Mouse (Mus musculus) midbrain, postnatal 0 days (tissue): ENCODE data around the gene Mns1. TPM values are rescaled to one million over a fixed set of nuclear protein-coding genes. Genes with fewer than 3 reads are reported as not detected.
A peak's percentile ranks its signal among the peaks of the same experiment; 100 is the strongest.

Experiments used
- ATAC-seq: fragments of 200-750 bp; cut with Nextera tagmentation; 2 replicates; pipeline ENCODE4 v1.8.0; 2017; ENCODE audit warnings: moderate number of reproducible peaks, mild to moderate bottlenecking, moderate TSS enrichment, moderate library complexity; ENCODE audit not compliant: low FRiP score
- DNase-seq: peaks from one replicate; pipeline ENCODE4 v3.0.0-alpha.2; 2015; ENCODE audit warnings: low spot score
- H3K27ac ChIP-seq: fragments of 300-500 bp; sonication (generic); 2 replicates; pipeline ENCODE4 v1.5.1; 2014; ENCODE audit warnings: low read depth, mild to moderate bottlenecking, low read length, mixed read lengths
- H3K27me3 ChIP-seq: fragments of 300-500 bp; sonication (generic); 2 replicates; pipeline ENCODE4 v1.6.1; 2014; ENCODE audit warnings: low read length, control low read depth, mixed read lengths; ENCODE audit not compliant: insufficient read depth
- H3K36me3 ChIP-seq: fragments of 300-500 bp; sonication (generic); 2 replicates; pipeline ENCODE4 v1.6.1; 2014; ENCODE audit warnings: low read length, control low read depth, mixed read lengths; ENCODE audit not compliant: insufficient read depth
- H3K4me1 ChIP-seq: fragments of 300-500 bp; sonication (generic); 2 replicates; pipeline ENCODE4 v1.6.1; 2014; ENCODE audit warnings: mild to moderate bottlenecking, control low read depth, antibody characterized with exemption, low read length, mixed read lengths; ENCODE audit not compliant: insufficient read depth
- H3K4me2 ChIP-seq: fragments of 300-500 bp; sonication (generic); 2 replicates; pipeline ENCODE4 v1.6.1; 2014; ENCODE audit warnings: low read depth, mild to moderate bottlenecking, low read length, mixed read lengths; ENCODE audit not compliant: poor library complexity, severe bottlenecking
- H3K4me3 ChIP-seq: fragments of 300-500 bp; sonication (generic); 2 replicates; pipeline ENCODE4 v1.5.1; 2014; ENCODE audit warnings: low read depth, mild to moderate bottlenecking, low read length, moderate library complexity
- H3K9ac ChIP-seq: fragments of 300-500 bp; sonication (generic); replicated peaks from 2 replicates; pipeline ENCODE4 v1.6.1; 2014; ENCODE audit warnings: mild to moderate bottlenecking, low read length, moderate library complexity, mixed read lengths; ENCODE audit not compliant: poor library complexity, severe bottlenecking
- H3K9me3 ChIP-seq: fragments of 300-500 bp; sonication (generic); 2 replicates; pipeline ENCODE4 v1.6.1; 2016; ENCODE audit warnings: low read length, control low read depth
- CTCF ChIP-seq: IDR thresholded peaks from 2 replicates; pipeline ENCODE4 v1.5.1; 2016; ENCODE audit warnings: antibody characterized with exemption, mild to moderate bottlenecking
- WGBS: fragments of 180-500 bp; shearing (Covaris S2); extraction: QIAGEN DNeasy Blood & Tissue Kit; methylation state at CpG from one replicate; pipeline ENCODE4 v1.1.7; 2014; 5-methylcytosine and 5-hydroxymethylcytosine counted together
- polyA plus RNA-seq: library from polyadenylated mRNA; unstranded; fragments of >200 nt; fragmentation: Nextera tagmentation; extraction: Ambion mirVana; gene quantifications from 2 replicates; pipeline ENCODE4 v1.2.1, GENCODE M21; 2015
- total RNA-seq: library from RNA; depleted of rRNA; stranded (reverse); fragments of >200 nt; gene quantifications from 2 replicates; pipeline ENCODE4 v1.2.3, GENCODE M21; 2014

Gene Mns1
- total and polyA plus RNA-seq, 2 experiments from 2014 or later, result 3.1 TPM

- Histone ChIP-seq H3K4me3 (no peak overlapping the region), H3K36me3 (peaks cover 11% of the 10 kb centered on the region; the same call in 1 of the 2 replicates), H3K9me3 (no peaks in the 10 kb centered on the region), H3K27me3 (no peaks in the 10 kb centered on the region), H3K9ac (no peak overlapping the region), H3K4me2 (no peak overlapping the region), H3K27ac (no peak overlapping the region), H3K4me1 (no peaks in the 10 kb centered on the region)
- 63% methylated on average over 11 of the region's 11 CpGs for WGBS
- peak; percentile 68 for TF ChIP-seq CTCF
- DNase-seq (peak; percentile 26), ATAC-seq (no peak)
Observed at GRCm38 (mm10) chr9:72467551-72468407, 30.0 kb downstream of the Mns1 start.

- WGBS, result 96% methylated on average over 10 of the region's 10 CpGs
- no peaks in the 10 kb centered on the region for H3K4me1 ChIP-seq
- H3K9me3 ChIP-seq, result no peaks in the 10 kb centered on the region
- H3K9ac ChIP-seq, result no peak overlapping the region
- H3K27ac ChIP-seq, result no peak overlapping the region
- H3K4me2 ChIP-seq, result no peak overlapping the region
- no peaks in the 10 kb centered on the region for H3K27me3 ChIP-seq
- H3K36me3 ChIP-seq, result peaks cover 11% of the 10 kb centered on the region; the same call in 1 of the 2 replicates
- no peak overlapping the region for H3K4me3 ChIP-seq
- ATAC-seq, result no peak
- no peak for TF ChIP-seq CTCF
- no peak for DNase-seq
Observed at GRCm38 (mm10) chr9:72468616-72469015, 30.8 kb downstream of the Mns1 start.

GRCm38 (mm10) chr9:72469851-72470250 lies 32.0 kb downstream of the Mns1 start:
- 94% methylated on average over 1 of the region's 1 CpGs for WGBS

DNA sequence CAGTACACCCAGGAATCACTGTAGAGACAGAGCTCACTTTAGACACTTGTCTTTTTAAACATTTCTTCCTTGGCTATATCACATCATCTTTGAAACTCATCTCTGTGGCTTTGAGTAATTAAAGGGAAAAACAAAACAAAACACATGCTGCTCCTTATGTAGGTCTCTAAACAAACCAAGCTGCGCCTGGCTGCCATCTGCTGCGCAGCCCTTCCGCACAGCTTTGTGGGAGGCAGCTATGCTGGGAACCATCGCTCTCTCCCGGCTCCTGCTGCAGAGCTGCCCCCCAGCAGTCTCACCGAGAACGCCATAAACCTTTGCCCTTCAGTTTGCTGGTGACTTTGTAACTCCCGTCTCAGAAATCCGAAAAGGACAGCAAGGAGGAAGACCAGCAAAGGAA lies 37.7 kb downstream of the Mns1 start:
- no peaks in the 10 kb centered on the region for H3K4me1 ChIP-seq
- H3K4me2 ChIP-seq, result no peak overlapping the region
- H3K27ac ChIP-seq, result no peak overlapping the region
- H3K9me3 ChIP-seq, result no peaks in the 10 kb centered on the region
- H3K27me3 ChIP-seq, result no peaks in the 10 kb centered on the region
- H3K9ac ChIP-seq, result no peak overlapping the region
- 94% methylated on average over 9 of the region's 9 CpGs for WGBS
- DNase-seq (no peak), ATAC-seq (no peak)
- TF ChIP-seq CTCF, result no peak
- peaks cover 21% of the 10 kb centered on the region; the same call in 1 of the 2 replicates for H3K36me3 ChIP-seq
- H3K4me3 ChIP-seq, result no peak overlapping the region

More at GRCm38 (mm10) chr9:72469851-72470250, 32.0 kb downstream of the Mns1 start:
- Histone ChIP-seq H3K27ac (no peak overlapping the region), H3K4me2 (no peak overlapping the region), H3K4me3 (no peak overlapping the region), H3K27me3 (no peaks in the 10 kb centered on the region), H3K9ac (no peak overlapping the region), H3K4me1 (no peaks in the 10 kb centered on the region), H3K9me3 (no peaks in the 10 kb centered on the region), H3K36me3 (peaks cover 7% of the 10 kb centered on the region; the same call in 1 of the 2 replicates)
- no peak for ATAC-seq
- no peak for DNase-seq
- TF ChIP-seq CTCF, result no peak

- no peaks in the 10 kb centered on the region for H3K9me3 ChIP-seq
- no peaks in the 10 kb centered on the region for H3K4me1 ChIP-seq
- DNase-seq, result no peak
- WGBS, result 82% methylated on average over 6 of the region's 6 CpGs
- no peak overlapping the region for H3K4me2 ChIP-seq
- ATAC-seq, result no peak
- no peak overlapping the region for H3K27ac ChIP-seq
- H3K9ac ChIP-seq, result no peak overlapping the region
- no peak for TF ChIP-seq CTCF
- no peak overlapping the region for H3K4me3 ChIP-seq
- H3K36me3 ChIP-seq, result peaks cover 18% of the 10 kb centered on the region; the same call in 1 of the 2 replicates
- no peaks in the 10 kb centered on the region for H3K27me3 ChIP-seq
Observed at GRCm38 (mm10) chr9:72477306-72477705, 39.5 kb downstream of the Mns1 start.

- DNase-seq (no peak), ATAC-seq (no peak)
- Histone ChIP-seq H3K4me2 (no peak overlapping the region), H3K27ac (no peak overlapping the region), H3K36me3 (peaks cover 17% of the 10 kb centered on the region; the same call in 1 of the 2 replicates), H3K9me3 (no peaks in the 10 kb centered on the region), H3K4me1 (no peaks in the 10 kb centered on the region), H3K27me3 (no peaks in the 10 kb centered on the region), H3K9ac (no peak overlapping the region), H3K4me3 (no peak overlapping the region)
- no peak for TF ChIP-seq CTCF
- 93% methylated on average over 1 of the region's 1 CpGs for WGBS
Observed at GRCm38 (mm10) chr9:72479276-72479675, 41.5 kb downstream of the Mns1 start.
